Mouse (Mus musculus) liver, embryonic 14.5 days (tissue): ENCODE results near the gene Ubap2.

Source experiments
- CTCF ChIP-seq: IDR thresholded peaks from 2 replicates; pipeline ENCODE4 v1.5.1; 2016; ENCODE audit warnings: antibody characterized with exemption, low read depth, control low read depth
- EP300 ChIP-seq: IDR thresholded peaks from 2 replicates; pipeline ENCODE4 v1.6.1; 2016; ENCODE audit warnings: antibody characterized with exemption, low read depth

- TF ChIP-seq CTCF (no peak), EP300 (no peak)
Measured at GRCm38 (mm10) chr4:41158251-41158650, 116.7 kb downstream of the Ubap2 start.
